Mouse (Mus musculus) NIH3T3 (cell line): ENCODE measurements around the gene Duxbl2.
"Not testable (repeated sequence)": the region's sequence is repeated elsewhere in the genome, so short reads cannot be mapped to it uniquely, and the experiment has no call there.

Experiments
- DNase-seq: peaks from one replicate; pipeline ENCODE4 v3.0.0-alpha.2; 2012; ENCODE audit warnings: low read depth

Duxbl2 gene

DNA sequence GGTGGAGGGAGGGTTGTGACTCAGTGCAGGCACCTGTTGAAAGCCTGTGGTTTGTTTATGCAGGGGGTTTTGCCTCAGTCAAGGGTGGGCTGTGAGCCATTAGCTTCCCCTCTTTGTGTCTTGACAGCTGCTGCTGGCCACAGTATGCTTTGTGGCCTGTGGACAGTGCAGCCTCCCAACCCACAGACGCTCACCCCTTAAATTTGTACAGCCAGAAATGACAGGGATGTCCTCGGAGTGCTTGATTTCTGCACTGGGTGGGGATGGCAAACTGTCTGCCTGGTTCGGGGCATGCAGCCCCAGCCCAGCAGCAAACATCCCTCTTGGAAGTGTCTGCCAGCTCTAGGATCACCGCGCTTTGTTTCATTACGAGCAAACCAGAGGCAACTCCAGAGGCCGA lies at the start of gene Duxbl2:
Gene Duxbl2, plus strand, starts transcription at position 200 of the 400 bp plus-strand sequence.
- not testable (repeated sequence) for DNase-seq

- not testable (repeated sequence) for DNase-seq
These were observed 41.3 kb upstream of the Duxbl2 start for GRCm38 (mm10) chr14:26076620-26077390.

GRCm38 (mm10) chr14:26081216-26081615 lies 36.9 kb upstream of the Duxbl2 start, which contains the start of gene Cphx2:
Cphx2 (plus strand) TSS chr14:26081516.
- not testable (repeated sequence) for DNase-seq

DNA sequence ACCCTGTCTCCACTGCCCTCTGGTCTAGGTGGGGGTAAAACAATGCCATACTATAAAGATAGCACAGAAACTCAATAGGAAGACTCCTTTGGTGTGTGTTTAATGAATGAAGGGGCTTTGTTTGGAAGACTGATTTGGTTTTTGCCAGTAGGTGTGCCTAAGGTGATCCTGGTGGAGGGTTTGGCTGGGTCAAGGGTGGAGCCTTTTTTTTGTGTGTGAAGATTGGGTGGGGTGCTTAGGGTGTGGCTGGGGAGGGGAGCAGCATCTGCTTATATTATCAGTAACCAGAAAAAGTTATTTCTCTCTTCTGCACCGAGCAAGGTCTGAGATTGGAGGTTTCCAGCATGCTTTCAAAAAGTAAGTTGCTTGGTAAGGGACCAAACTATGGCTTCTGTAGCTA lies 36.2 kb upstream of the Duxbl2 start, which contains the start of gene Cphx3:
Gene Cphx3, plus strand, starts transcription at position 301 of the 400 bp plus-strand sequence.
- not testable (repeated sequence) for DNase-seq

GRCm38 (mm10) chr14:26097622-26098021 lies 20.5 kb upstream of the Duxbl2 start:
- DNase-seq: not testable (repeated sequence)

GRCm38 (mm10) chr14:26118550-26119000 lies 426 bp downstream of the Duxbl2 start:
- DNase-seq: not testable (repeated sequence)

- DNase-seq: not testable (repeated sequence)
These were observed 946 bp downstream of the Duxbl2 start for GRCm38 (mm10) chr14:26119095-26119494.

GRCm38 (mm10) chr14:26147095-26147494 lies 28.9 kb downstream of the Duxbl2 start:
- not testable (repeated sequence) for DNase-seq

- DNase-seq: not testable (repeated sequence)
These were observed 37.9 kb downstream of the Duxbl2 start for GRCm38 (mm10) chr14:26156032-26156431.

DNA sequence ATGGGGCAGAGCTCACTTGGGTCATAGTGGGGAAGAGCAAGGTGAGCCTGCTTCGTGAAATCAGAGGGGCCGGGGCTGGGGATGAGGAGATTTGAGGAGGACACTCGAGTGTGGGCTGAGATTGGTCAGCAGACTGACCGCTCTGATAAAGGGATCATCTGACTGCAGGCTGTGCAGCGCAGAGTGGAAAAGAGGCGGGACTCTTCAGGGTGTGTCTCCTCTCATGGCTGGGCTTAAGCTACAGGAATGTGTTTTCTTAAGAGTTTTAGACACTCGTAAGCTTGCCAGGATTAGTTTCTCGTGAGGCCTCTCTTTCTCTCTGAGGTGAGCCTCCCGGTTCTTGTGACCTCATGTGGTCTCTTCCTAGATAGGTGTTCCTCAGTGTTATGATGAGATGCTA lies 43.0 kb downstream of the Duxbl2 start:
- DNase-seq: not testable (repeated sequence)

- DNase-seq: not testable (repeated sequence)
These were observed 44.3 kb downstream of the Duxbl2 start for GRCm38 (mm10) chr14:26162423-26162822.

- DNase-seq: not testable (repeated sequence)
These were observed 47.1 kb downstream of the Duxbl2 start for GRCm38 (mm10) chr14:26165266-26165665.

DNA sequence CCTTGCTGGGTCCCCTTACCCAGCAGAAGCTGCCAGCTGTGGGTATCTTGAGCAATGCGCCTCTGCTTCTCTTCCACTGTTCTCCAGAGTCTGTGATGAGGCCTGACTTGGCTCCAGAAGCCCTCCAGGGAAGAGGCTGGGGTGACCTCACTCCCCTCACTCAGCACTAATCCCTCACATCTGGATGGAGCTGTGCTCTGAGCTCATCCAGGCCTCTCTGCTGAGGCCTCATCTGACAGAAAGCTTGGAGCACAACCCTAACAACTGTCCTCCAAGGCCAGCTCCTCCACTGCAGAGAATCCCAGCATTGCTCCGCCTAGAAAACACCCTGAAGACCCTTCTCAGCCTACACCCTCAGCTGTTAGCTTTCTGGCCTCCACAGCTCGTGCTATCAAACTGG lies 55.8 kb downstream of the Duxbl2 start:
- DNase-seq: not testable (repeated sequence)

GRCm38 (mm10) chr14:26175028-26175427 lies 56.9 kb downstream of the Duxbl2 start:
- not testable (repeated sequence) for DNase-seq
